Mouse (Mus musculus) heart, adult 2 months (tissue): ENCODE measurements around the gene Tdrd1.

ENCODE experiments used
- CTCF ChIP-seq: fragments of 200-600 bp; IDR thresholded peaks from 2 replicates; pipeline ENCODE4 v1.8.1; 2022; ENCODE audit warnings: antibody characterized with exemption, mild to moderate bottlenecking, moderate library complexity
- EP300 ChIP-seq: fragments of 200-500 bp; IDR thresholded peaks from 2 replicates; pipeline ENCODE4 v1.6.1; 2011; ENCODE audit warnings: low read depth, low read length, control low read depth; ENCODE audit not compliant: insufficient read depth
- POLR2A ChIP-seq: fragments of 200-500 bp; IDR thresholded peaks from 2 replicates; pipeline ENCODE4 v1.6.1; 2011; ENCODE audit warnings: mild to moderate bottlenecking, low read depth, low read length, control low read depth; ENCODE audit not compliant: insufficient read depth

DNA sequence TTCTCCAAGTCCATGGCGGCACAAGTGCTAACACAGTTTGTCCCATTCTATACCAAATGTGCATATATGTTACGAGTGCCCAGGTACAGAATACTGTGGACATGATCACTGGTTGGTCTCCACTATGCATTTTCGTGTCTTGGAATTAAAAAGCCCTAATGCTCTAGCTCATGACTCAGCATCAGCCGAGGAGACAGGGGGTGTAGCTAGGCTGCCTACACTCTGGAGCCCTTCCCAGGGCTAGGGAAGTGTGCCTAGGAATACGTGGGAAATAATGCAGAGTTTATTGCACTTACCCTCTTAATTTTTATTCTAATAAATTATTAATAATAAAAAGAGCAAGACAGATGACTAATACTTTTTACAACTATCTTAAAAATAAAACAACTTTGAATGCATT, 37.1 kb upstream of the Tdrd1 start:
- TF ChIP-seq POLR2A (no peak), CTCF (no peak), EP300 (no peak)
